ENCODE assay signal across 17 mouse cellular contexts in genomic region chr15:102005290-102005689, GRCm38 (mm10). TPM values are rescaled to one million over a fixed set of nuclear protein-coding genes. Genes with fewer than 3 reads are reported as not detected.
DNase-seq lines count a peak whose midpoint lies in the region; ATAC-seq and TF ChIP-seq lines count a peak whose summit lies in the region.
"Had no signal": no experiment of that assay in that cellular context is flagged by ENCODE, and none has a peak within 500 bp of the region (broad histone marks: within the 10 kb centered on the region; RNA-seq: fewer than 3 reads in every experiment).

No protein-coding gene starts in this region.

- peak overlapping the region; percentile 98 for H3K27ac ChIP-seq in small intestine, adult 2 months (ENCODE audit: insufficient read depth, low read depth, low read length)
- no peak overlapping the region for H3K27ac ChIP-seq in heart, embryonic 11.5 days (ENCODE audit: low read depth, low read length)
- H3K27ac ChIP-seq: liver, embryonic 14.5 days had no signal

- no peak for TF ChIP-seq CTCF in lung, adult 2 months (IDR thresholded peaks at IDR 0.05; ENCODE audit: insufficient read depth, low read length)
- TF ChIP-seq CTCF in C2C12 (IDR thresholded peaks at IDR 0.05; ENCODE audit: control insufficient read depth, insufficient read depth, insufficient read length), result no peak
- TF ChIP-seq CTCF in small intestine, adult 2 months (IDR thresholded peaks at IDR 0.05; ENCODE audit: extremely low read depth, insufficient read length, insufficient replicate concordance, low read depth, low read length), result no peak

- no peaks in the 10 kb centered on the region for H3K79me3 ChIP-seq in C2C12 (ENCODE audit: low read depth)

- peak; percentile 28 for DNase-seq in lung, adult 2 months
- no peak for DNase-seq in lung, postnatal 4 days
- DNase-seq in adrenal gland, adult 8-10 months, result peak; percentile 43
- DNase-seq in frontal cortex, postnatal 10 days (ENCODE audit: low spot score in 2 of 2), result no peak
- DNase-seq: cerebellum, postnatal 10 days; kidney, adult 18-20 months; thymus, adult 18-20 months had no signal

- 46% methylated on average over 4 of the region's 4 CpGs for WGBS in lung, adult 2 months
- WGBS in small intestine, adult 2 months, result 21% methylated on average over 4 of the region's 4 CpGs
- WGBS in heart, embryonic 11.5 days (ENCODE audit: insufficient replicate concordance), result 39% methylated on average over 4 of the region's 4 CpGs

- no peaks in the 10 kb centered on the region for H3K9me3 ChIP-seq in heart, embryonic 11.5 days (replicated peaks; ENCODE audit: control insufficient read depth, low read length)
- H3K9me3 ChIP-seq: forebrain, embryonic 10.5 days; heart, embryonic 12.5 days had no signal

- no peak overlapping the region for H3K4me2 ChIP-seq in heart, embryonic 11.5 days
- H3K4me2 ChIP-seq: heart, embryonic 12.5 days had no signal

- no peaks in the 10 kb centered on the region for H3K79me2 ChIP-seq in C2C12 (ENCODE audit: control insufficient read depth, insufficient read depth)

- no peaks in the 10 kb centered on the region for H3K27me3 ChIP-seq in C2C12 (ENCODE audit: control insufficient read depth, insufficient read depth, insufficient read length)
- no peaks in the 10 kb centered on the region for H3K27me3 ChIP-seq in small intestine, adult 2 months (ENCODE audit: control insufficient read depth, insufficient read depth, low read length)
- H3K27me3 ChIP-seq in heart, embryonic 11.5 days (ENCODE audit: control insufficient read depth, insufficient read depth, low read length), result peaks cover 31% of the 10 kb centered on the region

- H3K9ac ChIP-seq in heart, embryonic 11.5 days (ENCODE audit: low read depth, low read length), result no peak overlapping the region
- H3K9ac ChIP-seq: heart, embryonic 12.5 days; liver, embryonic 14.5 days had no signal

- H3K36me3 ChIP-seq in C2C12 (ENCODE audit: control insufficient read depth, insufficient read depth), result no peaks in the 10 kb centered on the region
- H3K36me3 ChIP-seq in small intestine, adult 2 months (ENCODE audit: control insufficient read depth, insufficient read depth, low read length), result peaks cover 23% of the 10 kb centered on the region
- no peaks in the 10 kb centered on the region for H3K36me3 ChIP-seq in heart, embryonic 11.5 days (ENCODE audit: control insufficient read depth, insufficient read depth, low read length)
- H3K36me3 ChIP-seq: forebrain, embryonic 10.5 days; heart, embryonic 12.5 days had no signal

- H3K4me1 ChIP-seq in lung, adult 2 months (ENCODE audit: control insufficient read depth, insufficient read depth, low read length), result no peaks in the 10 kb centered on the region; the same call in 1 of the 2 replicates
- H3K4me1 ChIP-seq in small intestine, adult 2 months (ENCODE audit: control insufficient read depth, insufficient read depth, insufficient read length, low read length), result peaks cover 36% of the 10 kb centered on the region; the same call in 1 of the 2 replicates
- H3K4me1 ChIP-seq in heart, embryonic 11.5 days (ENCODE audit: control insufficient read depth, insufficient read depth, low read length), result peaks cover 6% of the 10 kb centered on the region

- H3ac ChIP-seq in C2C12 (ENCODE audit: control insufficient read depth, insufficient read length, low read depth), result no peak overlapping the region

- no peak overlapping the region for H3K4me3 ChIP-seq in lung, adult 2 months (replicated peaks; ENCODE audit: extremely low read depth, low read depth, low read length)
- no peak overlapping the region for H3K4me3 ChIP-seq in C2C12 (ENCODE audit: insufficient read depth, poor library complexity, severe bottlenecking)
- H3K4me3 ChIP-seq in small intestine, adult 2 months (ENCODE audit: low read depth, low read length), result peak overlapping the region; percentile 22; the same call in 1 of the 2 replicates
- H3K4me3 ChIP-seq in heart, embryonic 11.5 days (ENCODE audit: low read depth, low read length), result no peak overlapping the region
- H3K4me3 ChIP-seq: forebrain, embryonic 10.5 days; heart, embryonic 12.5 days had no signal

- TF ChIP-seq POLR2A in lung, adult 2 months (IDR thresholded peaks at IDR 0.05; ENCODE audit: borderline replicate concordance, extremely low read depth, low read depth, low read length), result no peak
- TF ChIP-seq POLR2A in small intestine, adult 2 months (IDR thresholded peaks at IDR 0.05; ENCODE audit: low read depth, low read length), result no peak

- ATAC-seq in heart, embryonic 11.5 days (replicated peaks; ENCODE audit: insufficient number of reproducible peaks, low FRiP score, low TSS enrichment), result no peak

TF ChIP-seq in C2C12, 6 proteins besides CTCF, POLR2A, EP300 and RAD21:
- no peak for TF ChIP-seq MAX (IDR thresholded peaks at IDR 0.05)
- TF ChIP-seq FOSL1 (IDR thresholded peaks at IDR 0.05; ENCODE audit: insufficient read depth, low read length, poor library complexity, severe bottlenecking), result peak; percentile 81
- peak; percentile 95 for TF ChIP-seq MYOD1 (IDR thresholded peaks at IDR 0.05; ENCODE audit: control insufficient read depth, insufficient read length, low read depth)
- no peak for TF ChIP-seq MYOG (IDR thresholded peaks at IDR 0.05; ENCODE audit: control insufficient read depth, extremely low read depth, insufficient read length)
- TF ChIP-seq CEBPB (IDR thresholded peaks at IDR 0.05; ENCODE audit: low read depth), result peak; percentile 74
TF ChIP-seq in C2C12: peak in this region for 3.

RNA-seq across cellular contexts. Expression of gene Krt8, which starts 1.0 kb away (rescaled TPM):
- 128 and 147 TPM in 2 replicates for polyA plus RNA-seq in lung, adult 2 months (2012; rRNA removed)
- 0.20 TPM for polyA plus RNA-seq in C2C12 (2012; fragmentation: generic; extraction: Trizol)
- 1 to 10 TPM in 2 of 4 experiments, under 1 TPM in 2; 0.49 to 1.3 (median 0.77) TPM for total RNA-seq in adrenal gland, adult 8-10 months (2022)
- 1,332 and 3,924 TPM in 2 replicates for polyA plus RNA-seq in small intestine, adult 2 months (2012; rRNA removed)
- polyA plus RNA-seq in heart, embryonic 11.5 days (2014; fragmentation: Nextera tagmentation; extraction: Ambion mirVana), result 30.4 and 36.8 TPM in 2 replicates
- total RNA-seq: left cerebral cortex, postnatal 36 days had no signal

RNA-seq across cellular contexts. Expression of gene Krt18, which starts 22.7 kb away (rescaled TPM):
- polyA plus RNA-seq in lung, adult 2 months (2012; rRNA removed), result 62.6 and 63.8 TPM in 2 replicates
- 0.04 TPM for polyA plus RNA-seq in C2C12 (2012; fragmentation: generic; extraction: Trizol)
- total RNA-seq in adrenal gland, adult 8-10 months (2022), result 1 to 10 TPM; 1.3 to 2.4 (median 1.9) TPM
- polyA plus RNA-seq in small intestine, adult 2 months (2012; rRNA removed), result 141 and 200 TPM in 2 replicates
- polyA plus RNA-seq in heart, embryonic 11.5 days (2014; fragmentation: Nextera tagmentation; extraction: Ambion mirVana), result 39.3 and 41.9 TPM in 2 replicates

RNA-seq across cellular contexts. Expression of gene Krt78, which starts 51.2 kb away (rescaled TPM):
- polyA plus RNA-seq in lung, adult 2 months (2012; rRNA removed), result 0.05 and 32.9 TPM in 2 replicates
- not detected for polyA plus RNA-seq in C2C12 (2012; fragmentation: generic; extraction: Trizol)
- total RNA-seq in adrenal gland, adult 8-10 months (2022), result not detected
- 0.18 and 0.23 TPM in 2 replicates for polyA plus RNA-seq in small intestine, adult 2 months (2012; rRNA removed)
- not detected in 2 replicates for polyA plus RNA-seq in heart, embryonic 11.5 days (2014; fragmentation: Nextera tagmentation; extraction: Ambion mirVana)
- total RNA-seq: gastrocnemius, adult 18-20 months; left cerebral cortex, postnatal 36 days had no signal
- polyA plus RNA-seq: forebrain, embryonic 10.5 days; heart, embryonic 12.5 days; hindbrain, embryonic 11.5 days; liver, embryonic 14.5 days; spleen, adult 2 months had no signal

Comparison
In these comparisons a context has a peak if more than half of its experiments do, and no peak if none do; other contexts are left out.
1. DNase-seq: peak in lung, adult 2 months (single experiment) and adrenal gland, adult 8-10 months (single experiment); none in lung, postnatal 4 days (0 of 2) and frontal cortex, postnatal 10 days (0 of 2).
2. RNA of gene Krt8, which starts 1.0 kb away (polyA plus RNA-seq): 1,332 to 3,924 TPM in small intestine, adult 2 months, 128 to 147 TPM in lung, adult 2 months and 30.4 to 36.8 TPM in heart, embryonic 11.5 days; 0.20 TPM in C2C12 (single experiment); every median in the first group is over 10 times any median in the second.
3. RNA of gene Krt18, which starts 22.7 kb away (polyA plus RNA-seq): 141 to 200 TPM in small intestine, adult 2 months, 62.6 to 63.8 TPM in lung, adult 2 months and 39.3 to 41.9 TPM in heart, embryonic 11.5 days; 0.04 TPM in C2C12 (single experiment); every median in the first group is over 10 times any median in the second.